Mouse (Mus musculus) A20 (cell line): ENCODE measurements around the gene Myl6b.

Source experiments
- DNase-seq: peaks from one replicate; pipeline ENCODE4 v3.0.0-alpha.2; 2011; ENCODE audit warnings: low read depth, low spot score

The Myl6b gene

GRCm38 (mm10) chr10:128451014-128451413 lies 47.5 kb downstream of the Myl6b start:
- DNase-seq = no peak

GRCm38 (mm10) chr10:128445407-128445806 lies 53.1 kb downstream of the Myl6b start:
- DNase-seq = no peak

GRCm38 (mm10) chr10:128444354-128444753 lies 54.1 kb downstream of the Myl6b start:
- DNase-seq = no peak
